In genomic region chr17:71062870-71063602, GRCm38 (mm10) we compare ENCODE assay signal across 20 mouse cellular contexts.
DNase-seq lines count a peak whose midpoint lies in the region; ATAC-seq lines count a peak whose summit lies in the region.
"Had no signal": no experiment of that assay in that cellular context is flagged by ENCODE, and none has a peak within 500 bp of the region (broad histone marks: within the 10 kb centered on the region; RNA-seq: fewer than 3 reads in every experiment).

No protein-coding gene starts in this region.

- WGBS in forebrain, embryonic 16.5 days, result 78% methylated on average over 13 of the region's 13 CpGs
- 84% methylated on average over 13 of the region's 13 CpGs for WGBS in forebrain, embryonic 11.5 days
- WGBS in hindbrain, embryonic 15.5 days, result 70% methylated on average over 13 of the region's 13 CpGs
- 69% methylated on average over 13 of the region's 13 CpGs for WGBS in hindbrain, embryonic 12.5 days
- WGBS in neural tube, embryonic 14.5 days, result 67% methylated on average over 13 of the region's 13 CpGs

- H3K4me1 ChIP-seq in forebrain, embryonic 16.5 days (replicated peaks; ENCODE audit: control insufficient read depth, insufficient read depth, low read length), result no peaks in the 10 kb centered on the region
- no peaks in the 10 kb centered on the region for H3K4me1 ChIP-seq in forebrain, embryonic 11.5 days (replicated peaks; ENCODE audit: control insufficient read depth, insufficient read depth, low read length)
- 0 out of 2 replicates have a peak, but pooled peaks cover 4% of the 10 kb centered on the region for H3K4me1 ChIP-seq in hindbrain, embryonic 15.5 days (replicated peaks)
- H3K4me1 ChIP-seq in hindbrain, embryonic 12.5 days, result no peaks in the 10 kb centered on the region
- no peaks in the 10 kb centered on the region for H3K4me1 ChIP-seq in neural tube, embryonic 14.5 days (ENCODE audit: control insufficient read depth, insufficient read depth, low read length)
- H3K4me1 ChIP-seq: midbrain, embryonic 12.5 days had no signal

- no peak overlapping the region for H3K4me2 ChIP-seq in forebrain, embryonic 16.5 days (ENCODE audit: low read length)
- H3K4me2 ChIP-seq in forebrain, embryonic 11.5 days (ENCODE audit: low read depth, low read length, severe bottlenecking), result no peak overlapping the region
- H3K4me2 ChIP-seq in hindbrain, embryonic 15.5 days, result no peak overlapping the region
- H3K4me2 ChIP-seq in hindbrain, embryonic 12.5 days (replicated peaks), result no peak overlapping the region
- no peak overlapping the region for H3K4me2 ChIP-seq in neural tube, embryonic 14.5 days (ENCODE audit: low read depth, low read length)
- H3K4me2 ChIP-seq: limb, embryonic 12.5 days; midbrain, embryonic 12.5 days had no signal

- H3K27ac ChIP-seq in forebrain, embryonic 16.5 days (ENCODE audit: low read length), result no peak overlapping the region
- no peak overlapping the region for H3K27ac ChIP-seq in forebrain, embryonic 11.5 days (ENCODE audit: low read depth, low read length)
- no peak overlapping the region for H3K27ac ChIP-seq in hindbrain, embryonic 15.5 days (replicated peaks)
- no peak overlapping the region for H3K27ac ChIP-seq in hindbrain, embryonic 12.5 days
- H3K27ac ChIP-seq in neural tube, embryonic 14.5 days (ENCODE audit: low read depth, low read length), result no peak overlapping the region
- H3K27ac ChIP-seq: limb, embryonic 12.5 days; midbrain, embryonic 12.5 days had no signal

- peak; percentile 69 for ATAC-seq in forebrain, embryonic 16.5 days
- no peak for ATAC-seq in forebrain, embryonic 11.5 days (replicated peaks; ENCODE audit: low FRiP score)
- peak; percentile 48; the same call in 1 of the 2 replicates for ATAC-seq in hindbrain, embryonic 15.5 days (ENCODE audit: low FRiP score, low read depth)
- no peak for ATAC-seq in hindbrain, embryonic 12.5 days (ENCODE audit: low FRiP score)
- peak; percentile 68; the same call in 1 of the 2 replicates for ATAC-seq in neural tube, embryonic 14.5 days (ENCODE audit: low read depth)
- ATAC-seq: CD4-positive, CD25-positive, alpha-beta regulatory T cell, adult 4 months; intestine, postnatal 0 days had no signal

- H3K9ac ChIP-seq in forebrain, embryonic 16.5 days (replicated peaks; ENCODE audit: low read depth, low read length), result no peak overlapping the region
- no peak overlapping the region for H3K9ac ChIP-seq in forebrain, embryonic 11.5 days (ENCODE audit: low read length)
- H3K9ac ChIP-seq in hindbrain, embryonic 15.5 days, result no peak overlapping the region
- no peak overlapping the region for H3K9ac ChIP-seq in hindbrain, embryonic 12.5 days
- no peak overlapping the region for H3K9ac ChIP-seq in neural tube, embryonic 14.5 days (replicated peaks; ENCODE audit: low read depth, low read length)
- H3K9ac ChIP-seq: limb, embryonic 12.5 days; midbrain, embryonic 12.5 days had no signal

- DNase-seq in forebrain, embryonic 11.5 days (ENCODE audit: low spot score), result no peak
- DNase-seq in neural tube, embryonic 10.5 days (ENCODE audit: extremely low spot score, low spot score), result no peak
- no peak for DNase-seq in adrenal gland, postnatal 10 days
- DNase-seq: cerebellum, adult 11-12 months; cerebellum, postnatal 10 days; kidney, postnatal 25 days; layer of hippocampus, postnatal 36 days; lung, adult 2 months; lung, postnatal 14 days; retina, postnatal 1 day; right cerebral cortex, postnatal 25 days; spleen, adult 18-20 months had no signal

- no peaks in the 10 kb centered on the region for H3K36me3 ChIP-seq in forebrain, embryonic 16.5 days (ENCODE audit: control insufficient read depth, insufficient read depth)
- H3K36me3 ChIP-seq in forebrain, embryonic 11.5 days (ENCODE audit: control insufficient read depth, insufficient read depth, low read length), result no peaks in the 10 kb centered on the region
- no peaks in the 10 kb centered on the region for H3K36me3 ChIP-seq in hindbrain, embryonic 15.5 days
- no peaks in the 10 kb centered on the region for H3K36me3 ChIP-seq in hindbrain, embryonic 12.5 days
- H3K36me3 ChIP-seq in neural tube, embryonic 14.5 days (ENCODE audit: control insufficient read depth, insufficient read depth, low read length), result no peaks in the 10 kb centered on the region
- H3K36me3 ChIP-seq: limb, embryonic 12.5 days; midbrain, embryonic 12.5 days had no signal

- no peaks in the 10 kb centered on the region for H3K9me3 ChIP-seq in forebrain, embryonic 16.5 days (ENCODE audit: control insufficient read depth, low read length)
- no peaks in the 10 kb centered on the region for H3K9me3 ChIP-seq in forebrain, embryonic 11.5 days (ENCODE audit: control insufficient read depth, low read length)
- H3K9me3 ChIP-seq in hindbrain, embryonic 15.5 days, result no peaks in the 10 kb centered on the region
- H3K9me3 ChIP-seq in hindbrain, embryonic 12.5 days (replicated peaks), result no peaks in the 10 kb centered on the region
- H3K9me3 ChIP-seq in neural tube, embryonic 14.5 days (ENCODE audit: control insufficient read depth, low read length), result no peaks in the 10 kb centered on the region
- H3K9me3 ChIP-seq: limb, embryonic 12.5 days; midbrain, embryonic 12.5 days had no signal

- H3K27me3 ChIP-seq in forebrain, embryonic 16.5 days (replicated peaks; ENCODE audit: control insufficient read depth, insufficient read depth, low read length), result no peaks in the 10 kb centered on the region
- H3K27me3 ChIP-seq in forebrain, embryonic 11.5 days (ENCODE audit: control insufficient read depth, insufficient read depth, low read length), result no peaks in the 10 kb centered on the region
- H3K27me3 ChIP-seq in hindbrain, embryonic 15.5 days, result no peaks in the 10 kb centered on the region
- H3K27me3 ChIP-seq in hindbrain, embryonic 12.5 days, result no peaks in the 10 kb centered on the region
- H3K27me3 ChIP-seq in neural tube, embryonic 14.5 days (ENCODE audit: control insufficient read depth, insufficient read depth, low read length), result no peaks in the 10 kb centered on the region
- H3K27me3 ChIP-seq: limb, embryonic 12.5 days; midbrain, embryonic 12.5 days had no signal

- H3K4me3 ChIP-seq in forebrain, embryonic 16.5 days (replicated peaks; ENCODE audit: low read length), result no peak overlapping the region
- no peak overlapping the region for H3K4me3 ChIP-seq in forebrain, embryonic 11.5 days (ENCODE audit: low read depth, low read length)
- H3K4me3 ChIP-seq in hindbrain, embryonic 15.5 days, result no peak overlapping the region
- H3K4me3 ChIP-seq in hindbrain, embryonic 12.5 days, result no peak overlapping the region
- no peak overlapping the region for H3K4me3 ChIP-seq in neural tube, embryonic 14.5 days (ENCODE audit: low read depth, low read length)
- H3K4me3 ChIP-seq: limb, embryonic 12.5 days; midbrain, embryonic 12.5 days had no signal

Comparison
In these comparisons a context has a peak if more than half of its experiments do, and no peak if none do; other contexts are left out.
1. ATAC-seq: peak in forebrain, embryonic 16.5 days (single experiment), hindbrain, embryonic 15.5 days (single experiment) and neural tube, embryonic 14.5 days (single experiment); none in forebrain, embryonic 11.5 days (single experiment) and hindbrain, embryonic 12.5 days (single experiment).